Mouse (Mus musculus) layer of hippocampus, adult 9-11 months (tissue): ENCODE measurements around the gene Tmod3.

ENCODE experiments used
- DNase-seq: peaks from one replicate; pipeline ENCODE4 v3.0.0; 2022

The Tmod3 gene

DNA sequence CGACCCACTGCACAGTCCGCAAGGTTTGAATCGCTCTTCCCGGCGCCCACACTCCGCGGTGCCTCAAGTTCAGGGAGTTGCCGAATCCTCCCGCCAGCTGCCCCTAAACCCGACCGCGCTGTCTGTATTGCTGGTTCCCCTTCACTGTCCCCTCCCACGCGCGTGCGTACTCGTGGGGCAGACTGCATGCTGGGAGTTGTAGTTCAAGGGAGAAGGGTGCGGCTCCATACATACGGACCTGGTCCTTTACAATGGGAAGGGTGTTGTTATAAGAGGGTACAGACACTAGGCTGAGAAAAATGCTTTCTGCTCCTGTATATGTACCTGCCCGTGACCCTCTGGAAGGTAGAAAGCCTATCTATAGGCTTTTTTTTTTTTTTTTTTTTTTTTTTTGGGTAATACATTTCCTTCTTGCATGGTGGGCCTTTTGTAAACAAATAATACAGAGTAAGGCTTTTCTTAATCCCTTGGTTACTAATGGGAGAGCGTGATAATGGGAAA, at the start of gene Tmod3:
TSS of gene Tmod3 (minus strand) at position 146 of the 501 bp plus-strand sequence.
- DNase-seq: peak; percentile 96

DNA sequence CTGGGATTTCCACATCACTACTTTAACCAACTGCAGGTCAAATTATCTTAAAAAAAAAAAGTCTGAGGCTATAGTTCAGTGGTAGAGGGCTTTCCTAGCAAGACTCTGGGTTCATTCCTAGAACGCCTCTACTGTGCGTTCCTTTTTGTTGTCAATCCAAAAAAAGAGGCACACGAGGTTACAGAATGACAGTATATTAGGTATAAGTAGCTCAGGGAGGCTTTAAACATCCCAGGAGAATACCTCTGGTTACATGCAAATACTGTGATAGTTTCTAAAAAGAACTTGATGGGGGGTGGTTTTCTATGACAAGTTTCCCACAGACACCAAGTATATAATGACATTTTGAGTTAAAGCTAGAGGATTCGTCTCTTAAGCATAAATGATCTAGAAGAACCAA, 48.0 kb upstream of the Tmod3 start:
- DNase-seq: no peak

DNA sequence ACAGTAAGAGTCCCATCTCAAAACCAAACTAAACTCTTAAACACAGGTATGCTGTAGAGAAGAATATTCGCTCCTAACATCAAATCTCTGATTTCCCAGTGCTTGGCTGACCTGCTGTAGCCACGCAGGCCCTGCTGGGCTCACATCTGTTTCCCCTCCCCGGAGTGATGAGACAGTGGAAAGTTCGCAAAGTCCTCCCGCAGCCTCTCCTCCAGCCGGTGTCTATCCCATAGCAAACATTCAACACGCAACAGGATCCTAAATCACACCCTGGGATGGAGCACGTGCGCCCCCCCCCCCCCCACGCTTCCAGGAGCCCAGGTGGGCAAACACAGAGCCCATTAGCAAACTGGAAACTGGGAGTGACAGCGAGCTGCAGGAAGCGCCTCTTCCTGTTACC, 42.1 kb upstream of the Tmod3 start:
- DNase-seq: no peak

DNA sequence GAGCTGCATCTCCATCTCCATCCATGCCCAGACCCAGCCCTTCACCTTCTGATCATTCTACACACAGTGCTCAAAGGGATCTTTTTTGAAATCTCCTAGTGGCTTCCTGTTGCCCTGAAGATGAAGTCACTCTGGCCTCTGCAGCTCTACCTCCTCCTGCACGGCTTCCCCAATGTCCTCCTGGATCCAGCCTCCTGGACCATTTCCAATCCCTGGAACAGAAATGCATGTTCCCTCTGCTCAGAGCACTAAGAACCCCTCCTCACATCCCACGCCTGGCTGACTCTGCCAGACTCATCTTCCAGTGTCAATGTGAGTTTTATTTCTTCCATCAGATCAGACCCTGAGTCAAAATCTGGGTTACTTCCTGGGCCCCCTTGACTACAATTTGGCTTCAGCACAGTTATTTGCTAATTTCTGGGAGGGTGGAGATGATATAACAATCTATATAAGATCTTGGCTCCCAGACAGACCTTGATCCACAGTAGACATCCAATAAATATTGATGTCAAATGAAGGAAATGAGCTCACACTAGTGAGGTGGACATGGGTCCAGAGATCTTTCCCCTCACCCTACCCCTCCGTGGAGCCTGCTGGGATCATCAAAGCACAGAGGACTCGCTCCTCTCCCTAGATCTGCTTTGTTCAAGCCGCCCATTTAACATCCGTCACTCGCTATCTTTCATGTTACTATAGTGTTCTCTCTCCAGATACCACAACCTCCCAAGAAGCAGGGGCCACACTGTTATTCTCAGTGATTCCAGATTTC, 40.9 kb upstream of the Tmod3 start:
- peak; percentile 66 for DNase-seq

DNA sequence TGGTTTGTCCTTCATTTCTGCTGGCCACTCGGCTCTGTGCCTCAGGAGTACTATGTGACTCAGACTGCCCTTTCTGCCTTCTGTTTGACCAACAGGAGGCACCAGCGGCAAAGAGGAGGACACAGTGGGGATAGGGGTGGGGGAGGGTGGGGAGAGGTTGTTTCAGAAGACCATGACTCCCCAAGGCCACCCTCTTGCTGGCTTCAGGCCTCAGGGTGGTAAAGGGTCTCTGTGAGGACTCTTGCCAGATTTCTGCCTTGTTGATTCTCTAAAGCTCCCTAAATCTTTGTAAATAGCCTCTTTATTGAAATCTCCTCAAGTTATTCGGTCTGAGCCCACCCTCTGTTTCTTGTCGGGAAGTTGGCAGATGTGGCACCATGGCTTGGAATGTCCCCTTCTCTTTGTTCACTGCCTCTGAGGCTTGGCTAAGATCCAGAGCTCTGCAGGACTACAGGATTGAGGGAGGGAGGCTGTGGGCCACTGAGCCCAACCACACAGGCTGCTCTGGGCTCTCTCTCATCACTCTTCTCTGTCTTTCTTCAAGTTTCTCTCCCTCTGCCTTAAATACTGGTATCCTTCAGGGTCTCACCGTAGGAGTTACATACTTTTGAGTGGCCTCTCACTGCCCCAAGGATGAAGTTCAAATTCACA, 39.9 kb upstream of the Tmod3 start:
- peak; percentile 78 for DNase-seq

DNA sequence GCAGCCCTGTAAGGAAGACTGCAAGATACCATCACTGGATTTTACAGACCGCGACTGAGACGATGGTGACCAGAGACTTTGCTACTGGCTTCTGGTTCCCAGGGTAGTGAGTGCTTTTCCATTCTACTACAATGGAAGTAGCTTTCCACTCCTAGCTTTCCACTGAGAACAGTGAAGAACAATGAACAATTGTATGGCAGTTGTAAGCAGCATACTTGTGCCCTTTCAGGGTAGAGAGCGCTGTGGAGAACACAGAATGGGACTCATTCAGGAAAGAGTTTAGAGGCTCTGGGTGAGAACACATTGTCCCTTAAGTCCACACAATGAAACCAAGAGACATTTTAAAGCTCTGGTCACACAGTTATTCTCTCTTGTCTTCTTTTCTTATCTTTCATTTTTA, 38.1 kb upstream of the Tmod3 start:
- peak; percentile 60 for DNase-seq

DNA sequence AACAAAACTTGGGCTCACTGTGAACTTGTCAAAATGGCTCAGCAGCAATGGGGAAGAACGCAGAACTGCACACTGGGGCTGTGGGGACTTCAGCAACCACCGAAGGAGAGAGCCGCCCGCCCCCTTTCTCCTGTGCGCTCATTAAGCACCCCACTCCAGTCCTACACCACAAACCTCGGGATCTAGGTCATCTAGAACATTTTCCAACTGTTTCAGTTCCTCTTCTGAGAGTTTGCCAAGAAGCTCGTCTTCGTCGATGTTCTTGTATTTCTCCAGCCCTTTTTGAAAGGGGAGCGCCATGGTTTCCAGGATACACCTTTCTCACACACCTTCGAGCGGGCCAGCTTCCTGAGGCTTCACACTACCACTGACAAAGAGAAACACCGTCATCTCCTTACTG, 37.6 kb upstream of the Tmod3 start:
- no peak for DNase-seq

DNA sequence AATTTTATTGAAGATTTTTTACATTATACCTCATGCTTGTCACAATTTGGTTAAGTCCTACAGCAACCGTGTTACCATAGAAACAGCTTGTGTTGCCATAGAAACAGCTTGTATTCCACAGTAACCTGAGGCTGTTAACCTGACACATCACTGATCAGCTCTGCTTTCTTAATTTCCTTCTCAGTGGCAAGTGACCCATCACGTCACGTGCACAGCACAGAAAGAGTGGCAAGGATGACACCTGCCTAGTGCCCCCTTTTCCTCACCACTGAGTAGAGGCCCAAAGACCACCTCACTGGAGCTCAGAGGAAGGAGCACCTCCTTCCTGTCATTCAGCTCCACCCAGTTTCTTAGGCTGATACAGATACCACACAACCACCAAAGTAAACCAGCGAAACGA, 34.0 kb upstream of the Tmod3 start:
- DNase-seq: peak; percentile 56

DNA sequence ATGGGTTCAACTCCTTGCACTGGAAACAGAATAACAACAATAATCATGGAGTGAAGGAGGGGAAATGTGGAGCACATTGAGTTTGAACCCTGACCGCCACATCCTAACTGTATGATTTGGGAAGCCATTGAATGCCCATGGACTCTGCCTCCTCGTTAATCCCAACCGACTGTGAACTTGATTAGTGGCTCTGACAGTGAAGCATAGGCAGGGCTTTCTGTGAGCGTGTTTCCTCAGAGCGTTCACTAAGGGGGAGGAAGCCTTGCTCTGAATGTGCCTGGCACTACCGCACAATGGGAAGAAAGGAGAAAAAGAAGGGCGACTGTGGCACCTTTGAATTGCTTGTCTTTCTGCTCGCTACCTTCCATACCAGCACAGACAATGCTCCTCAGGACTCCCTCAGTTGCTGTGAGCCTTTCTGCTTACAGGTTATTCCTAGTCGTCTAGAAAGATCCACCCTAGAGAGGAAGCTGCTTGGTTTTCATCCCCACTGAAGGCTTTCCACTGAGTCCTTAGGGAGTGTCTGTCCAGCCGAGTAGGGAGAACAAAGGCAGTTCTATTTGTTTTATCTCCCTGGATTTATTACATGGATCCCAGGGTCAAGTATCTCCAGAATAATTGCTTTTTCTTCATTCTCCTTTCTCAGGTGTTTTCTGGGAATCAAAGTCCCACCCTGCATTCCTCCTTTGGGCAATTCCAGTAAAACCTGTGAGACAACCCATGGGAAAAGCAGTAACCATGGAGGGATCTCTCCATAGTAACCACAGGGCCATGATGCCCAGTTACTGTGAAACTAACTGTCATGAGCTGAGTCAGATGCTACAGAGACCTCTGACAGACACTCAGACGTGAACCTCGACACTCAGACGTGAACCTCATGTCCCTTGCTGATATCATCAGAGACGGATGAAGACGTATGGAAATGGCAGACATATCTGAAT, 30.7 kb upstream of the Tmod3 start:
- no peak for DNase-seq

DNA sequence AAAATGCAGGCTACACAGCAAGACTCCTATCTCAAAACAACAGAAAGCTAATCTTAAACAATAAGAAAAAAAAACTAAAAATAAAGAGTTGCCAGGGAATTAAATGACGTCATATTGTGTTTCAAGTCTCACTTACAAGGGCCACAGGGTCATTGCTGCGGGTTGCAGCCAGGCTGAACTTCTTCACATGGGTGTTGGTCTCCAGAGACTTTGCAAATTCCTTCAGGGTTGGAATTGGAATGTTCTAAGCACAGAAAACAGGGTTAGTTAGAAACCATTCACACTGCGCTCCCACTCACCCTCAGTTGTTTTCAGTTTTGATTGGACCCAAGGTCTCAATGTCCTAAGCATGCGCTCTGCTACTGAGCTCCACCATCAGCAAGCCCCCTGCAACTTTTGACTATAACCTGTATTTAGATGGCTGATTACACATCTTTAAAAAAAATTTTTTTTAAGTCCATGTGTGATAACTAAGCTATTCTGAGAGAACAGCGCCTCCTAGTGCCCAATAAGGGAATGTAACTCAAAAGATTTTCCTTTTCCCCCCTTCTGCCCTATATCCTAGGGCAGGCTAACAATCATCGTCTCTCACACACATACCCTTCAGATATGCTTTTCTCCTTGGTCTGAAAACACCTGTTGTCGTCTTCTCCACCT, 22.4 kb upstream of the Tmod3 start:
- DNase-seq: no peak

DNA sequence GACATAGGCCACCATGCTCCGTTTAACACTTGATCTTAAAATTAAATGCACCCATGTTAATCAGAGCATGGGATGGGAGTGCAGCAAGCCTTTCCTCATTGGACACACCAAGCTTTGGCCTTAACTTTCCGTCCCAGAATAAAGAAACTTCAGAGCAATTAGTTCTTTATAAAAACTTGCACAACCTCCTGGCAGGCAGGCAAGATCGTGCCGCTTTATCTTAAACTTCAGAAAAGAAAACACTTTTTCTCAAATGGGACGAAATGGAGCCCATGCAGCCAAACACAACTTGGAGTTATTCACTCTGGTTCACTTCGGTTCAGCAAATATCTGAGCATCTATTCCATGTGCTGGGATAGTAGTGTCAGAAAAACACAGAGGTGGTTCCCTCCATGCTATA, 19.9 kb upstream of the Tmod3 start:
- no peak for DNase-seq

DNA sequence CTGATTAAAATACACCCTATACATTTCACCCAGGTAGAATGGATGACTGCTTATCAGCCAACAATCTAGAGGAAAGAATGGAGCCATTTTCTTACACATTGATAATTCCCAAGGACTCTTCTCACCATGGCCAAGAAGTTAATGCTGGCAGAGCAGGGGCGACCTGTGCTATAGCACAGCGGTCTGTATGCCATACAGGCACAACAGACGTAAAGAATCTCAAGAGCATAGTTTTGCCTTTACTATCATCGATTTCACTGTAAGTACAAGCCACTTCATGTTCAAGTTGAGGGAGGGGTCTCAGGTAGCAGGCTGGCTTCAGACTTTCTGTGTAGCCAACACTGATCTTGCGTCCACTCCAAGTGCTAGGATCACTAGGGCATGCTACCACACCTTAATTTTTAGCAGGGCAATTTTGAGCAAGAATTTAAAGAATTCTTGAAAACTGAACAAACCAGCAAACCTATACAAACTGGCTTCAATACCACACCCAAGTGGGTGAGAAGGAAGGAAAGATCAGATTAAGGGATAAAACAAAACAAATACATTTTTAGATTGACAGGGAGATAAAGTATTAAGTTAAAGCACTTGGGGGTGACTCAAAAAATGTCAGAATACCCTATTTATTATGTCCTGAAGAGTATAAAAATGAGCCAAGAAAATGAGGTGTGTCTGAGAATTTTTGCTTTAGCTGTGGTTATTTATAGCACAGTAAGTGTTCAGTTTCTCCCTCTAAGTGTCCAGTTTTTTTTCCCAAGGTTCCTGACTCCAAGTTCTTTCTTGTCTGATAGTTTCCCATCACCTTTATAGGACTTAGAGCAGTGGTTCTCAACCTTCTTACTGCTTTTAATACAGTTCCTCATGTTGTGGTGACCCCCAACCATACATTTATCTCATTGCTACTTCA, 11.8 kb upstream of the Tmod3 start:
- DNase-seq: no peak

DNA sequence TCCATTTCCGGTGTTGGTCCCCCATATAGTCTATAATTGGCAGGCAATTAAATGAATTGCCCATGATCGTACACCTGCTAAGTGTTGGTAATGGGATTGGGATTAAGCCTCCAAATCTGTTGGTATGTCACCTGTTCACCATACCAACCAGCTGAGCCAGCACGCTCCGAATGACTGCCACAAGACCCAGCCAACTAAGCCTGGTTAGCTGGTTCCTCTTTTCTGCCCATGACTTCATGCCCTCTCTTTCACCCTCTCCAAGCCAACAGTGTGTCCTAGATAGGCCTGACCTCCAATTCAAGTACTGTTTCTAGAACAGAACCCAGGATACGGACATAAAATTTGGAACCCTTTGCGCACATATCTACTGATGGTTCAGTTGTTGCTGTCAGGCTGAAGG, 8.9 kb upstream of the Tmod3 start:
- DNase-seq: no peak

DNA sequence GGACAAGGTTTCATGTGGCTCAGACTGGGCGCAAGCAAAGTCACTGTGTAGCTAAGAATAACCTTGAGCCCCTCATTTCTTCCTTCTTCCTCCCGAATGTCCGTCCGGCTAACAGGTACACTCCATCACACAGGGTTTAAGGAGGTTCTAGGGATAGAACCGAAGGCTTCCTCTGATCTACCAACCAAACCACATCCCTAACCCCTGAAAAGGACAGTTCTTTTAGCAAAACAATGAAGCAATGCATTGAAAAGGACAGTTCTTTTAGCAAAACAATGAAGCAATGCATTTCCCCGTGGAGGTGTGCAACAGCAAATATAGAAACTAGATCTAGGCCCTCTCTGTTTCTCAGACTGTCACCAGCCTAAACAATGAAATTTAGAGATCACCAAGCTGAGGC, 5.4 kb upstream of the Tmod3 start:
- DNase-seq: no peak

DNA sequence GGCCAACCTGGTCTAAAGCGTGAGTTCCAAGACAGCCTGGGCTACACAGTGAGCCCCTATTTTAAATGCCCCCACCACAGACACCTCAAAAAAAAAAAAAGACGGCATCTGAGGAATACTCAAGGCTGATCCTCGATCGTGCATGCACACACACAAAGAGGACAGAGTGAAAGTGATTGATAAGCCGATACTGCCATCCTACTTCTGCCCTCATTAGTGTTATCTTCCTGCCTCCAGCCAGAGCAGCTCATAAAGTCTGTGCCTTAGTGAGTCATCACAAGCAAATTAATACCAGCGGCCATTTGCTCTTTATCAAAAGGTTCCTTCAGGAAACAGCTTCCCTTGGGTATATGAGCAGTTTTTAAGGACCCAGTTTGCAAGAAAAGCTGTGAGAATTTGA, 4.2 kb upstream of the Tmod3 start:
- DNase-seq: no peak

DNA sequence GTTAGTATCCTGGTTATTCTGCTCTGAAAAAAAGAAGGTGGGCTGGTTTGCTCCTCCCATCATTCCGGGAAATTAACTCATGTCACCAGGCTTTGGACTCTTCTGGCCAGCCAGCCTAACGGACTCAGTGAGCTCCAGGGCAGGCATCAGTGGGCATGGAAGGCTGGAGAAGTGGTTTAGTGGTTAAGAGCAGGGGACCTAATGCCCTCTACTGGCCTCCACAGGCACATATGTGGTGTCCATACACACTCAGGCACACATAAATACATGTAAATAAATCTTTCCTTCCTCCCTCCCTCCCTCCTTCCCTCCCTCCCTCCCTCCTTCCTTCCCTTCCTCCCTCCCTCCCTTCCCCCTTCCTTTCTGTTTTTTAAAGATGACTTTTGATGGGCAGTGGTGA, 3.7 kb upstream of the Tmod3 start:
- no peak for DNase-seq

DNA sequence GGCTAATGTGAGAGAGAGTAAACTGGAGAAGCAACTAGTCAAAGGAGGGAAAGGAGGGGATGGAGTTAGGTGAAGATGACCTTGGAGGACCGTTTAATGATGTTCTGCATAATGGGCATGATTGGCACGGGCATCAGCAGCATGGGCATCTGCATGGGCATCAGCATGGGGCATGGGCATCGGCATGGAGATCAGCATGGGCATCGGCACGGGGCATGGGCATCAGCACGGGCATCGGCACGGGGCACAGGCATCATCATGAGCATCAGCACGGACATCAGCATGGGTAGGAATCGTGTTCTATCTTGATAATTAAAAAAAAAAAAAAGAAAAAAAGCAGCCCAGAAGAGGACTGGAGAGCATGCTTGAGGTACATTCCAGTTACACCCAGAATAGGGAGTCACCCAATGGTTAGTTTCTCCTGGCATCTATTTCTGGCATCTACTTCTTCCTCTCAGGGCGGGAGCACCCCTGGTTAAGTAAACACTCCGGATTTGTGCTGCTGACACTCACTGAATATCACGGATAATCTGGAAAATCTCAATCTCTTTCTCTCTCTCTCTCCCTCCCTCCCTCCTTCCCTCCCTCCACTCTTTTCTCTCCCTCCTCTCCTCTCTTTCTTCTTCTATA, 1.7 kb upstream of the Tmod3 start:
- no peak for DNase-seq

DNA sequence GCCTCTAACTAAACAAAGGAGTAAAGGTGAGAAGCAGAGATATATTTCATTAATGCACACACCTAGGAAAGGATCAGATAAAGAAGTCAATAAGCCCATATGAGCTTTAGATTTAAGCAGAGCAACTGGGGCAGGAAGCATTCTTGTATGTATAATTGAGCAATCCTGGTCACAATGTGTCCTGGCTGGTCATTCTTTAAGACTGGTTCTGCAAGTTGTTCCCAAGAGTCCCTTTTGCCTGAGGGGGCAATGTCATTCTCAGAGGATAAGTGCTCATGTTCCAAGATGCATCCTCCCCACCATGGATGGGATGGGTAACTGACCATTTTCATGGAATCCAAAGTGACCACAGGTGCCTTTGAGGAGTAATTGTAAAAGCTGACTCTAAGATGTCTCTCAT, 896 bp upstream of the Tmod3 start:
- DNase-seq: no peak

DNA sequence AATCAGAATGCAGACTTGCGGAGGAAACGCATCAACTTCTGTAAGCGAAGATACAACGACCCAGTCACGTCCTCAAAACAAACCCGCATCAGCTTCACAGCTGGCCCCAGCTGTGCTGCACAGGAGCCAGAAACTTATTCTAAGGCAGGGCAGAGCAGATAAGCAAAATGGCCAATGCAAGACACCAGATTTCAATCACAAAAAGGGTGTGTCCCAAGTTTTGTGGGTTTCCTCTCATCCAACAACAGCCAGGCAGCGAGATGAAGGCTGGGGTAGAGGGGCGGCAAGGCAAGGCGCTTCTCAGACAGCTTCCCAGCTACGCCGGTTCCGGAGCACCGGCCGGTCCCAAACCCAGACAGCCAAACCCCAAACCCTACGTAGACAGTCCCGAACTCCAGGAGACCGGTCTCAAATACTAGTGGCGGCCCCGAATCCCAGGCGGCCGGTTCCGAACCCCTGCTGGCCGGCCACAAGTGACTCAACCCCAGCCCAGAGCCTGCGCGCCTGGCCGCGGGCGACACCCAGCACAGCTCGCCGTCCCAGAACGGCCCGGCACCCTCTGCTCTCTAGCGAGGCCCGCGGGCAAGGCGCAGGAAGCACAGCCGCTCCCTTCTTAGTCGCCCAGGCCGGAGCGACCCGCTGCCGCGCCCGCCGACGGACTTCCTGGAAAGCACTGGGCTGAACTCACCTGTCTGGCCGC, 495 bp downstream of the Tmod3 start:
- no peak for DNase-seq

DNA sequence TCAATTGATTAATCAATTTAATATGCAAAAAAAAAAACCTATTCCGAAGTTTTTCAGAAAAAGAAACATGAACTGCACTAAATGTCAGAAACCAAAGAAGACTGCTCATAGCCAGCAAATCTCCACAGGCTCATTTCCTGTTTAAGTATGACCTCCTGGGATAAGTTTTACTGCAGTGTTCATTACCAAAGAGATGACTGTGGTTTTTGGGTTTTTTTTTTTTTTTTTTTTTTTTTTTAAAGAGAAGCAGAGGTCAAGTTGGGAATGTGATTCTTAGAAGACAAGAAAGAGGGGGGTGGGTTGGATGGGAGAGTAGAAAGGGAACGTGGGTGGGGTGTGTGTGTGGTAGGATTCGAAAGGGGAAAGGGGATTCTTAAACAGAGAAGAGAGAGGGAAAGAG, 1.1 kb downstream of the Tmod3 start:
- DNase-seq: no peak

DNA sequence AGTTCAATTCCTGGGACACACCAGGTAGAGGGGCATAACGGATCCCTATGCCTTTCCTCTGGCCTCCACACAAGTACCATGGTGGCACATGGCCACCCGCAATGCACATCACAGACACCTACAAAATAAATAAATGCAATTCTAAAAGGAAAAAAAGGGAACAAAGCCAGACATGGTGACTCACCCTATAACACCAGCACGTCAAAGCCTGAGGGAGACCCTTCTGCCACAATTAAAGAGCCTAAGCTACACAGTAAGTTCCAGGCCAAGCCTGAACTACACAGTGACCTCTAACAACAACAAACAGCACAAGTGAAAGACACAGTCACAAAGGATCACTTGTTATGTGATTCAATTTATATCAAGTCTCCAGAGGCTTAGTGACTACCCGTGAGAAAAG, 5.7 kb downstream of the Tmod3 start:
- DNase-seq: no peak
